Mouse (Mus musculus): ENCODE results near the gene Cpn2.

DNA sequence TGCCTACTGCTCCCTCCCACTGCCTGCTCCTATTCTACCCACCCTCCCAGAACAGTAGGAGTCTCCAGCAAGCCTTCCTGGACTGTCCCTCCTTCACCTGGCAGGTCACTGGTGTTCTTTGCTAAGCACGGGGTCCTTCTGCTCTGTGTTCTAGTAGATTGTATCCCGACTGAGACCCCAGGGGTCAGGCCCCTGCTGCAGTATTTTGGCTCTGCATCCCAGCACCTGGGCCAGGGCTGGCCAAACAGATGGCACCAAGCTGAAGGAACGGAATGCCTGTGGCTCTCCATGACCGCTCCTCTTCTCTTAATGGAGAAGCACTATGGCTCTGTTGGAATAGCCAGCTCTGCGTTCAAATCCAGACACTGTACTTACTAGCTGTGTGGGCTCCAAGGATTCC is 738 bp downstream of the Cpn2 start:
- TF ChIP-seq CTCF (IDR thresholded peaks at IDR 0.05; ENCODE audit: low read depth) (no peak), EP300 (IDR thresholded peaks at IDR 0.05; ENCODE audit: low read depth) (no peak)

All from liver, embryonic 14.5 days (tissue).